8 mouse cellular contexts compared by ENCODE assay signal in genomic region chr3:103904705-103905104, GRCm38 (mm10). TPM values are rescaled to one million over a fixed set of nuclear protein-coding genes. Genes with fewer than 3 reads are reported as not detected.
DNase-seq lines count a peak whose midpoint lies in the region; ATAC-seq and TF ChIP-seq lines count a peak whose summit lies in the region.

No protein-coding gene starts in this region.

- H3K9me3 ChIP-seq in intestine, postnatal 0 days (ENCODE audit: control insufficient read depth): no peaks in the 10 kb centered on the region
- no peaks in the 10 kb centered on the region for H3K9me3 ChIP-seq in intestine, embryonic 15.5 days
- no peaks in the 10 kb centered on the region for H3K9me3 ChIP-seq in CH12.LX (replicated peaks; ENCODE audit: low read length)

- 95% methylated on average over 1 of the region's 1 CpGs for WGBS in intestine, postnatal 0 days
- WGBS in intestine, embryonic 15.5 days: 77% methylated on average over 1 of the region's 1 CpGs
- 83% methylated on average over 1 of the region's 1 CpGs for WGBS in bone marrow, adult 2 months

- TF ChIP-seq EP300 in CH12.LX (IDR thresholded peaks at IDR 0.05; ENCODE audit: low read length): no peak

- TF ChIP-seq RAD21 in CH12.LX (IDR thresholded peaks at IDR 0.05; ENCODE audit: low read depth, low read length): peak; percentile 61

- ATAC-seq in intestine, postnatal 0 days: no peak
- ATAC-seq in intestine, embryonic 15.5 days: no peak

- DNase-seq in CH12.LX (ENCODE audit: extremely low read depth): peak; percentile 49
- peak; percentile 46 to 61 for DNase-seq in heart, postnatal 14 days
- peak; percentile 25 to 54 for DNase-seq in natural killer cell, adult 2 months (ENCODE audit: low spot score in 2 of 2)
- DNase-seq in frontal cortex, postnatal 14 days (ENCODE audit: low spot score in 2 of 2): no peak
- no peak for DNase-seq in left cerebral cortex, postnatal 25 days (ENCODE audit: low spot score in 2 of 2)

- in situ Hi-C loops in CH12.LX (cut with MboI; ENCODE audit: low pct_ligation_motif_present, low pct_unique_long_range_greater_than_20kb, low sequenced_read_pairs): no loop called here

- no peaks in the 10 kb centered on the region for H3K36me3 ChIP-seq in intestine, postnatal 0 days (ENCODE audit: control insufficient read depth, insufficient read depth)
- no peaks in the 10 kb centered on the region for H3K36me3 ChIP-seq in intestine, embryonic 15.5 days
- peaks cover 39 to 81% of the 10 kb centered on the region in 2 experiments for H3K36me3 ChIP-seq in CH12.LX (replicated peaks in 1 of 2; ENCODE audit: control insufficient read depth in 1 of 2, insufficient read depth in 1 of 2, low read length in 1 of 2)

- no peak overlapping the region for H3K9ac ChIP-seq in intestine, postnatal 0 days (ENCODE audit: low read depth, low read length)
- H3K9ac ChIP-seq in intestine, embryonic 15.5 days: no peak overlapping the region
- no peak overlapping the region for H3K9ac ChIP-seq in CH12.LX (ENCODE audit: insufficient read depth, low read depth)

- dilution Hi-C loops in CH12.LX (cut with MboI; ENCODE audit: extremely low pct_ligation_motif_present, extremely low pct_unique_long_range_greater_than_20kb, low sequenced_read_pairs): no loop called here

- H3K79me2 ChIP-seq in CH12.LX (replicated peaks; ENCODE audit: control insufficient read depth, extremely low read depth, insufficient read depth, poor library complexity, severe bottlenecking): no peaks in the 10 kb centered on the region

- no peaks in the 10 kb centered on the region for H3K27me3 ChIP-seq in intestine, postnatal 0 days (replicated peaks; ENCODE audit: control insufficient read depth, insufficient read depth, low read length)
- no peaks in the 10 kb centered on the region for H3K27me3 ChIP-seq in intestine, embryonic 15.5 days (replicated peaks)
- no peaks in the 10 kb centered on the region for H3K27me3 ChIP-seq in CH12.LX (replicated peaks)

- no peak overlapping the region for H3K27ac ChIP-seq in intestine, postnatal 0 days (ENCODE audit: low read depth, low read length)
- H3K27ac ChIP-seq in intestine, embryonic 15.5 days: no peak overlapping the region
- H3K27ac ChIP-seq in CH12.LX (ENCODE audit: insufficient read depth, low read depth): no peak overlapping the region
- H3K27ac ChIP-seq in bone marrow, adult 2 months (ENCODE audit: control insufficient read depth, insufficient read depth, low read depth, low read length, poor library complexity): no peak overlapping the region

- no peak overlapping the region for H3K4me2 ChIP-seq in intestine, postnatal 0 days (replicated peaks; ENCODE audit: low read depth)
- no peak overlapping the region for H3K4me2 ChIP-seq in intestine, embryonic 15.5 days (replicated peaks)
- no peak overlapping the region for H3K4me2 ChIP-seq in CH12.LX (ENCODE audit: insufficient read depth, low read depth, poor library complexity, severe bottlenecking)

- TF ChIP-seq POLR2A in CH12.LX (IDR thresholded peaks at IDR 0.05; ENCODE audit: low read depth, low read length): no peak
- TF ChIP-seq POLR2A in bone marrow, adult 2 months (IDR thresholded peaks at IDR 0.05; ENCODE audit: borderline replicate concordance, control insufficient read depth, low read depth, low read length): no peak

- peak; percentile 70 for TF ChIP-seq CTCF in intestine, postnatal 0 days (IDR thresholded peaks at IDR 0.05; ENCODE audit: low read depth)
- TF ChIP-seq CTCF in CH12.LX (conservative IDR thresholded peaks at IDR 0.05 in 1 of 2, IDR thresholded peaks at IDR 0.05 in 1 of 2; ENCODE audit: low read depth in 2 of 2, low read length in 2 of 2): peak; percentile 22 to 64; a peak in 2 of 4 replicates
- peak; percentile 65 for TF ChIP-seq CTCF in bone marrow, adult 2 months (IDR thresholded peaks at IDR 0.05; ENCODE audit: control insufficient read depth, insufficient read depth, low read length)

- H3K4me3 ChIP-seq in intestine, postnatal 0 days (ENCODE audit: low read depth, low read length): no peak overlapping the region
- no peak overlapping the region for H3K4me3 ChIP-seq in intestine, embryonic 15.5 days (replicated peaks)
- H3K4me3 ChIP-seq in CH12.LX (replicated peaks in 1 of 3; ENCODE audit: low read depth in 2 of 3, low read length in 2 of 3, poor library complexity in 1 of 3): no peak overlapping the region
- H3K4me3 ChIP-seq in bone marrow, adult 2 months (replicated peaks; ENCODE audit: control insufficient read depth, low read depth, low read length): no peak overlapping the region

- intact Hi-C loops in heart, postnatal 14 days (cut with DNase I): loop anchor here (5.0 kb wide), 1 partner anchor 538 kb away; no protein-coding TSS in a partner anchor
- intact Hi-C loops in left cerebral cortex, postnatal 25 days (cut with DNase I): no loop called here

- no peaks in the 10 kb centered on the region for H3K4me1 ChIP-seq in intestine, postnatal 0 days (replicated peaks; ENCODE audit: control insufficient read depth, insufficient read depth, low read length)
- no peaks in the 10 kb centered on the region for H3K4me1 ChIP-seq in intestine, embryonic 15.5 days (replicated peaks)
- peaks cover 6 to 8% of the 10 kb centered on the region in 2 experiments for H3K4me1 ChIP-seq in CH12.LX (ENCODE audit: control insufficient read depth in 1 of 2, insufficient read depth in 2 of 2)
- no peaks in the 10 kb centered on the region for H3K4me1 ChIP-seq in bone marrow, adult 2 months (ENCODE audit: control insufficient read depth, insufficient read depth, low read length)

TF ChIP-seq in CH12.LX, 34 proteins besides CTCF, POLR2A, EP300 and RAD21:
- peak; percentile 77 for TF ChIP-seq SMC3 (IDR thresholded peaks at IDR 0.05; ENCODE audit: low read depth, low read length)
- 0 out of 2 replicates have a peak, but pooled peaks have one; percentile 25 for TF ChIP-seq MYC (IDR thresholded peaks at IDR 0.05; ENCODE audit: low read depth, low read length)
- no peak for TF ChIP-seq JUN (IDR thresholded peaks at IDR 0.05; ENCODE audit: insufficient read depth, low read depth, low read length)

RNA-seq across cellular contexts. Expression of gene Rsbn1, which starts 9.2 kb away (rescaled TPM):
- 5.3 and 5.5 TPM in 2 replicates for polyA plus RNA-seq in intestine, postnatal 0 days (2015; fragmentation: Nextera tagmentation; extraction: Ambion mirVana)
- polyA plus RNA-seq in intestine, embryonic 15.5 days (2015; fragmentation: Nextera tagmentation; extraction: Ambion mirVana): 8.3 and 9.7 TPM in 2 replicates
- 13.0 and 13.4 TPM in 2 replicates for total RNA-seq in CH12.LX (2012; rRNA removed)
- total RNA-seq in CH12.LX (2014; rRNA removed): 19.6 and 23.5 TPM in 2 replicates
- polyA plus RNA-seq in CH12.LX (2012; ENCODE audit: insufficient read length, low read depth): 13.8 and 14.5 TPM in 2 replicates
- 5.2 and 9.3 TPM in 2 replicates for polyA plus RNA-seq in bone marrow, adult 2 months (2011; ENCODE audit: insufficient read depth, insufficient read length, low replicate concordance, missing spikeins)
- 1 to 10 TPM; 9.8 to 9.9 TPM for total RNA-seq in heart, postnatal 14 days (2021)
- 10 to 100 TPM; 21.9 to 22.9 TPM for total RNA-seq in left cerebral cortex, postnatal 25 days (2021)

RNA-seq across cellular contexts. Expression of gene Ptpn22, which starts 45.1 kb away (rescaled TPM):
- polyA plus RNA-seq in intestine, postnatal 0 days (2015; fragmentation: Nextera tagmentation; extraction: Ambion mirVana): 1.5 TPM in 2 replicates
- 1.4 and 1.9 TPM in 2 replicates for polyA plus RNA-seq in intestine, embryonic 15.5 days (2015; fragmentation: Nextera tagmentation; extraction: Ambion mirVana)
- 21.9 and 26.7 TPM in 2 replicates for total RNA-seq in CH12.LX (2012; rRNA removed)
- 46.9 and 49.7 TPM in 2 replicates for total RNA-seq in CH12.LX (2014; rRNA removed)
- polyA plus RNA-seq in CH12.LX (2012; ENCODE audit: insufficient read length, low read depth): 67.9 and 90.9 TPM in 2 replicates
- 32.7 and 44.2 TPM in 2 replicates for polyA plus RNA-seq in bone marrow, adult 2 months (2011; ENCODE audit: insufficient read depth, insufficient read length, low replicate concordance, missing spikeins)
- total RNA-seq in heart, postnatal 14 days (2021): 1 to 10 TPM in 1 of 2 experiments, under 1 TPM in 1; 0.84 to 2.3 TPM
- 1 to 10 TPM; 1.2 to 1.7 TPM for total RNA-seq in left cerebral cortex, postnatal 25 days (2021)

Comparison
In these comparisons a context has a peak if more than half of its experiments do, and no peak if none do; other contexts are left out.
1. DNase-seq: peak in CH12.LX (single experiment), heart, postnatal 14 days (2 of 2) and natural killer cell, adult 2 months (2 of 2); none in frontal cortex, postnatal 14 days (0 of 2) and left cerebral cortex, postnatal 25 days (0 of 2).
2. RNA of gene Ptpn22, which starts 45.1 kb away (polyA plus RNA-seq): 67.9 to 90.9 TPM in CH12.LX and 32.7 to 44.2 TPM in bone marrow, adult 2 months; 1.4 to 1.9 TPM in intestine, embryonic 15.5 days and 1.5 TPM in intestine, postnatal 0 days; every median in the first group is over 10 times any median in the second.
3. Peak in every context shown above with its lines, with median percentiles within 50 percentile points of each other: CTCF ChIP-seq.